Mouse (Mus musculus) CH12.LX (cell line): Measurements from ENCODE around the gene Trabd2b.

Experiments used
- E2F4 ChIP-seq: IDR thresholded peaks from 2 replicates; pipeline ENCODE4 v1.6.1; 2011; ENCODE audit warnings: low read depth, low read length, improper control_type of control experiment; ENCODE audit not compliant: insufficient replicate concordance
- IRF4 ChIP-seq: IDR thresholded peaks from 2 replicates; pipeline ENCODE4 v1.6.1; 2014; ENCODE audit warnings: low read depth, mild to moderate bottlenecking, inconsistent platforms, low read length, improper control_type of control experiment
- MAFK ChIP-seq: IDR thresholded peaks from 2 replicates; pipeline ENCODE4 v1.6.1; 2011; ENCODE audit warnings: low read length, improper control_type of control experiment; ENCODE audit not compliant: insufficient replicate concordance
- MAX ChIP-seq: IDR thresholded peaks from 2 replicates; pipeline ENCODE4 v1.6.1; 2011; ENCODE audit warnings: low read length, improper control_type of control experiment
- MAZ ChIP-seq: IDR thresholded peaks from 2 replicates; pipeline ENCODE4 v1.6.1; 2012; ENCODE audit warnings: low read depth, mild to moderate bottlenecking, inconsistent platforms, low read length, improper control_type of control experiment, moderate library complexity
- NRF1 ChIP-seq: IDR thresholded peaks from 2 replicates; pipeline ENCODE4 v1.6.1; 2014; ENCODE audit warnings: low read depth, mild to moderate bottlenecking, inconsistent platforms, low read length, improper control_type of control experiment, moderate library complexity
- POLR2A ChIP-seq: IDR thresholded peaks from 2 replicates; pipeline ENCODE4 v1.6.1; 2011; ENCODE audit warnings: low read depth, mild to moderate bottlenecking, improper control_type of control experiment, low read length

- no peak for TF ChIP-seq MAFK
- TF ChIP-seq IRF4 = no peak
- no peak for TF ChIP-seq NRF1
- TF ChIP-seq MAZ = no peak
- no peak for TF ChIP-seq POLR2A
- no peak for TF ChIP-seq MAX
- TF ChIP-seq E2F4 = no peak
Measured at GRCm38 (mm10) chr4:114650551-114650950, 244.0 kb downstream of the Trabd2b start.
